24 mouse cellular contexts compared by ENCODE assay signal in the genomic region with DNA sequence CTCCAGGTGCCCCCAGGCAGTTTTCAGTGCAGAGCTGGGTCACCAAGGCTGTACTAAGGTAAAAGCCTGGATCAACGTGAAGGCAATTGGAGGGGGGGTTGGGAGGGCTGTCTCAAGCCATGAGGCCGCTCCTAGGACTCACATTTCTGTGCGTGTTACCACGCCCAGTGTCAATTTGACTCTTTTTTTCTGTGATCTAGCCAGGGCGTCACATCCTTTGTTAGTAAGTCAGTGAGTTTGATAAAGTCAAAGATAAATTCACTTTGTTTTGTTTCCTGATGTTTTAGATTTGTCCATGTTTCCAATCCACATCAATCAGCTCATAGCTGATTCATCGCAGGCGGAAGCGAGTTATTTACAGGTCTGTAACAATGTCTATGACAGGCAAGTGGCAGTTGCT. TPM values are rescaled to one million over a fixed set of nuclear protein-coding genes. Genes with fewer than 3 reads are reported as not detected.
A peak's percentile ranks its signal among the peaks of the same experiment; 100 is the strongest.
DNase-seq lines count a peak whose midpoint lies in the region; ATAC-seq lines count a peak whose summit lies in the region.
"Had no signal": no experiment of that assay in that cellular context is flagged by ENCODE, and none has a peak within 500 bp of the region (broad histone marks: within the 10 kb centered on the region; RNA-seq: fewer than 3 reads in every experiment).

No protein-coding gene starts in this region.

- WGBS in stomach, embryonic 15.5 days: 47% methylated on average over 8 of the region's 8 CpGs
- 69% methylated on average over 8 of the region's 8 CpGs for WGBS in neural tube, embryonic 15.5 days

- no peaks in the 10 kb centered on the region for H3K9me3 ChIP-seq in stomach, embryonic 15.5 days
- no peaks in the 10 kb centered on the region for H3K9me3 ChIP-seq in neural tube, embryonic 15.5 days (replicated peaks)
- H3K9me3 ChIP-seq: heart, embryonic 15.5 days; hindbrain, embryonic 10.5 days; limb, embryonic 12.5 days; liver, embryonic 12.5 days had no signal

- peak; percentile 18 for DNase-seq in embryo, embryonic 11 days
- no peak for DNase-seq in embryo, embryonic 9.5 days (ENCODE audit: extremely low spot score)
- peak; percentile 56 for DNase-seq in CD4-positive, CD25-positive, alpha-beta regulatory T cell, adult 2 months (ENCODE audit: low read depth, low spot score)
- DNase-seq in left cerebral cortex, adult 8-10 months (ENCODE audit: low spot score in 2 of 2): no peak
- DNase-seq: cerebellum, adult 2 months; cerebellum, postnatal 36 days; gastrocnemius, postnatal 36 days; lung, adult 2 months had no signal

- peak; percentile 82 for ATAC-seq in activated CD4-positive, CD25-positive, alpha-beta regulatory T cell, adult 4 months
- peak; percentile 70; the same call in 1 of the 2 replicates for ATAC-seq in stomach, embryonic 15.5 days (ENCODE audit: insufficient read depth, low FRiP score, low read depth)
- no peak for ATAC-seq in neural tube, embryonic 15.5 days (ENCODE audit: low FRiP score)
- ATAC-seq: forebrain, embryonic 16.5 days; liver, embryonic 12.5 days had no signal

- H3K36me3 ChIP-seq in stomach, embryonic 15.5 days: no peaks in the 10 kb centered on the region
- no peaks in the 10 kb centered on the region for H3K36me3 ChIP-seq in neural tube, embryonic 15.5 days
- H3K36me3 ChIP-seq: heart, embryonic 15.5 days; hindbrain, embryonic 10.5 days; limb, embryonic 12.5 days; liver, embryonic 12.5 days had no signal

- no peak overlapping the region for H3K4me3 ChIP-seq in stomach, embryonic 15.5 days (replicated peaks)
- H3K4me3 ChIP-seq in neural tube, embryonic 15.5 days (replicated peaks): no peak overlapping the region
- H3K4me3 ChIP-seq: heart, embryonic 15.5 days; hindbrain, embryonic 10.5 days; limb, embryonic 12.5 days; liver, embryonic 12.5 days had no signal

- no peak overlapping the region for H3K9ac ChIP-seq in stomach, embryonic 15.5 days
- no peak overlapping the region for H3K9ac ChIP-seq in neural tube, embryonic 15.5 days (replicated peaks)
- H3K9ac ChIP-seq: heart, embryonic 15.5 days; limb, embryonic 12.5 days; liver, embryonic 12.5 days had no signal

- H3K27ac ChIP-seq in stomach, embryonic 15.5 days: 0 out of 2 replicates have a peak overlapping the region, but pooled peaks have one; percentile 26
- H3K27ac ChIP-seq in neural tube, embryonic 15.5 days (replicated peaks): no peak overlapping the region
- H3K27ac ChIP-seq: heart, embryonic 15.5 days; hindbrain, embryonic 10.5 days; limb, embryonic 12.5 days; liver, embryonic 12.5 days had no signal

- no peaks in the 10 kb centered on the region for H3K27me3 ChIP-seq in stomach, embryonic 15.5 days (replicated peaks)
- no peaks in the 10 kb centered on the region for H3K27me3 ChIP-seq in neural tube, embryonic 15.5 days (replicated peaks)
- H3K27me3 ChIP-seq: heart, embryonic 15.5 days; limb, embryonic 12.5 days; liver, embryonic 12.5 days had no signal

- no peaks in the 10 kb centered on the region for H3K4me1 ChIP-seq in stomach, embryonic 15.5 days
- no peaks in the 10 kb centered on the region for H3K4me1 ChIP-seq in neural tube, embryonic 15.5 days
- H3K4me1 ChIP-seq: heart, embryonic 15.5 days; hindbrain, embryonic 10.5 days; limb, embryonic 12.5 days; liver, embryonic 12.5 days had no signal

- no peak overlapping the region for H3K4me2 ChIP-seq in stomach, embryonic 15.5 days
- no peak overlapping the region for H3K4me2 ChIP-seq in neural tube, embryonic 15.5 days
- H3K4me2 ChIP-seq: heart, embryonic 15.5 days; limb, embryonic 12.5 days; liver, embryonic 12.5 days; midbrain, embryonic 11.5 days had no signal

RNA-seq across cellular contexts. Expression of a gene that starts 21.0 kb away (rescaled TPM):
- 10 to 100 TPM; 53.2 to 63.2 TPM for polyA plus RNA-seq in activated CD4-positive, CD25-positive, alpha-beta regulatory T cell, adult 4 months (2017; shearing (Covaris generic))
- polyA plus RNA-seq in stomach, embryonic 15.5 days (2015; fragmentation: Nextera tagmentation; extraction: Ambion mirVana): 40.9 and 42.2 TPM in 2 replicates
- total RNA-seq in left cerebral cortex, adult 8-10 months (2022): 10 to 100 TPM; 52.9 to 55.5 (median 54.7) TPM
- 31.5 and 34.1 TPM in 2 replicates for polyA plus RNA-seq in neural tube, embryonic 15.5 days (2015; fragmentation: Nextera tagmentation; extraction: Ambion mirVana)

RNA-seq across cellular contexts. Expression of a gene that starts 37.4 kb away (rescaled TPM):
- under 1 TPM; 0.09 to 0.13 TPM for polyA plus RNA-seq in activated CD4-positive, CD25-positive, alpha-beta regulatory T cell, adult 4 months (2017; shearing (Covaris generic))
- polyA plus RNA-seq in stomach, embryonic 15.5 days (2015; fragmentation: Nextera tagmentation; extraction: Ambion mirVana): 0.30 and 0.54 TPM in 2 replicates
- total RNA-seq in left cerebral cortex, adult 8-10 months (2022): not detected
- polyA plus RNA-seq in neural tube, embryonic 15.5 days (2015; fragmentation: Nextera tagmentation; extraction: Ambion mirVana): not detected in 2 replicates
- total RNA-seq: gastrocnemius, postnatal 36 days; heart, adult 8-10 months; layer of hippocampus, postnatal 10 days; left cerebral cortex, postnatal 10 days had no signal
- polyA plus RNA-seq: cerebellum, adult 2 months; forebrain, embryonic 16.5 days; heart, embryonic 15.5 days; hindbrain, embryonic 10.5 days; intestine, embryonic 14.5 days; kidney, embryonic 16.5 days; large intestine, adult 2 months; limb, embryonic 12.5 days; liver, embryonic 12.5 days; midbrain, embryonic 11.5 days; neural tube, embryonic 11.5 days had no signal

Comparison
In these comparisons a context has a peak if more than half of its experiments do, and no peak if none do; other contexts are left out.
1. DNase-seq: peak in embryo, embryonic 11 days (single experiment) and CD4-positive, CD25-positive, alpha-beta regulatory T cell, adult 2 months (single experiment); none in embryo, embryonic 9.5 days (single experiment) and left cerebral cortex, adult 8-10 months (0 of 2).